Mouse (Mus musculus): ENCODE results near the gene Map3k15. TPM values are rescaled to one million over a fixed set of nuclear protein-coding genes. Genes with fewer than 3 reads are reported as not detected.

Map3k15 gene
- polyA plus RNA-seq, 1 experiment from 2014 or later: 0.32 TPM

Other genes starting within 250 kb of the Map3k15 start
- gene Pdha1, start 150.0 kb downstream of the Map3k15 start, polyA plus RNA-seq (2015; fragmentation: Nextera tagmentation; extraction: Ambion mirVana): 151 and 152 TPM in 2 replicates